Mouse (Mus musculus): ENCODE measurements at regions not wholly inside any gene's neighbourhood (a gene's known extent, or its start where the extent isn't known, plus 50 kb on each side); places are given as distances from the start of the nearest gene placed in this dataset.

GRCm38 (mm10) chr13:54321011-54321410, 50.1 kb upstream of the Cplx2 start:
- TF ChIP-seq POLR2A (IDR thresholded peaks at IDR 0.05; ENCODE audit: borderline replicate concordance, extremely low read depth, low read depth, low read length): no peak
- TF ChIP-seq CTCF (IDR thresholded peaks at IDR 0.05; ENCODE audit: insufficient read depth, low read length): no peak

Data from lung, adult 2 months (tissue).